Mouse (Mus musculus) T-helper 2 cell (primary cell): ENCODE data around the gene Fchsd2.
"Not testable (repeated sequence)": the region's sequence is repeated elsewhere in the genome, so short reads cannot be mapped to it uniquely, and the experiment has no call there.

Source experiments
- in situ Hi-C: fragments of 300-600 bp; cut with MboI, MseI; formaldehyde crosslinking; loops from one replicate; pipeline ENCODE4 v1.15.1; 2025; ENCODE audit warnings: high pct_unique_total_duplicates

The Fchsd2 gene

GRCm38 (mm10) chr7:101109856-101110350 is 17.2 kb downstream of the Fchsd2 start:
- in situ Hi-C loops = no loop called here

DNA sequence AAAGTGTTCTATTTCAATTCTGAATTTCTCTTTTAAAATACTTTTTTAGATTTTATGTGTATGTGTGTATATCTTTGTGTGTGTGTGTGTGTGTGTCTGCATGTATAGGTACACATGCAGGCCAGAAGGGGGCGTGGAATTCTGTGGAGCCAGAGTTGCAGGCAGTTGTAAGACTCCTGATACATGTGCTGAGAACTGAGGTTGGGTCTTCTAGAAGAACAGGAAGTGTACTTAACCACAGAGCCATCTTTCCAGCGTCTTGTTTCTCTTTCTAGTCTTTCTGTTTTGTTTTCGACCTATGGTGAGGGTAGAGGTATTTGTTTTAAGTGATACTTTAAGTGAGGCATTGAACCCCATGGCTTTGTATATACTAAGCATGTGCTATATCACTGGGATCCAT is 20.7 kb downstream of the Fchsd2 start:
- in situ Hi-C loops = no loop called here

DNA sequence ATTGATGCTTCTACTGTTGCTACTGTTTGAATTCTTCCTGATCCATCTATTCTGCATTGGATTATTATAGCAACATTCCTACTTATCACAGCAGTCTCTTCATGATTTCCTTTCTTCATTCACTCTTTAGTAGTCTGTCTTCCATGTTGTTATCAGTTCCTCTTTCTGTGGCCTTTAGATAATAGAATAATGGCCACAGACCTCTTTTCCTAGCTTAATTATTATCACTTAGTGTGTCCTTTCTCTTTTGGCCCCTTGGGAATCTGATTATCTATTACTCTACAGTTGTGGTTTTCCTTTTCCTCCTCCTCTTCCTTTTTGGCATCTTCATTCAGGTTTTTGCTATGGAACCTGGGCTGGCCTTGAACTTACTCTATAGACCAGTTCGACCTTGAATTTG is 21.7 kb downstream of the Fchsd2 start:
- in situ Hi-C loops = no loop called here

DNA sequence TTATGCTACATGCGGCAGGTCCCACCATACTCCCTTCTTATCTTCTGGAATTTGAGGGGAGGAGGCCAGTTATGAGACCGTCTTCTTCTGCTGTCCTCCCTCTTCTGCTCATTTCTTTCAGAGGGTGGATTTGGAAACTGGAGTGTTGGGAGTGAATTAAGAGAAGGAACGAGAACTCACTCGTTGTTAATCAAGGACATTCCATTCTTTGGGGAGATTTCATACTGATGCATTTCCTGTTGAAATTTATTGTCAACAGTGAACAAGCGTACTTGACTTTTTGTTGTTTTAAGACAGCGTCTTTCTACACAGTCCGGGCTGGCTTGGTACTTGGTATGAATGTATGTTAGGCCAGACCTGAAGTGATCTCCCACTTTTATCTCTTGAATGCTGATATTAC is 26.7 kb downstream of the Fchsd2 start:
- in situ Hi-C loops = no loop called here

DNA sequence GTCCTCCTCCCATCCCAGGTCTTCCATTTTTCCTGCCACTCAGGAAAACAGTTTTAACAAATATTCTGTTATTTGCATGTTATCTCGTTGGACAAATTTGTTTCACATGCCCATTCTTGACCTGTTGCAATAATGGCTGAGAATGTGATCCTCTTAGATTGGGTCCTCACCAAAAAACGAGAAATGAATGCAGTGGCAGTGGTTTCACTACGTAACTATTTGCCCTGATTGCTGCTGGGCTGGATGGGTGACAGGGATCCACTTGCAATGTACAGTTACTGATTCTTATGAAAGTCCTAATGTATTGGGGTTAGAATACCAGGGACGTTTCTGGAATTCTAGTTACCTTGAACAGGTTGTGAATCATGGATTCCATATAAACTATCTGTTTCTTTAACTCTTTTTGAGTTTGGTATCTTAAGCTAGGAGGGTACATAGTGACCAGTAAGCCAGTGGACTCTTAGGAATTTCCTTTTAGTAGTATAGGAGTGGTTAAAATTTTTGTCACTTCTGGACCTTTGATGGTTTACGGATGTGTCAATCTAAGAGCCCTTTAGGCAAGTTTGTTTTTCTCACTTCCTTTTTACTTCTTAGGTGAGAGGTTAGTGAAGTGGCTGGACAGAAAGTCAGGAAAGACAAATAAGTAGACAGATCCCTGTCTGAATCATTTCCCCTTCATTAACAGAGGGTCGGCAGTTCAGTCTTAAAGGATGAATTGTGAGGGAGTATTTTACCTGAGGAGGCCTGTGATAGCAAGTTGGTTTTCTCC is 31.1 kb downstream of the Fchsd2 start:
- in situ Hi-C loops = loop anchor here (10.0 kb wide), 1 partner anchor 1281 kb away; no protein-coding TSS in a partner anchor

- in situ Hi-C loops = loop anchor here (10.0 kb wide), 1 partner anchor 1277 kb away; no protein-coding TSS in a partner anchor
Observed at GRCm38 (mm10) chr7:101127737-101128136, 35.1 kb downstream of the Fchsd2 start.

- in situ Hi-C loops = loop anchor here (10.0 kb wide), 1 partner anchor 1276 kb away; no protein-coding TSS in a partner anchor
Observed at GRCm38 (mm10) chr7:101128536-101128935, 35.9 kb downstream of the Fchsd2 start.

GRCm38 (mm10) chr7:101130646-101131045 is 38.0 kb downstream of the Fchsd2 start:
- in situ Hi-C loops = no loop called here

DNA sequence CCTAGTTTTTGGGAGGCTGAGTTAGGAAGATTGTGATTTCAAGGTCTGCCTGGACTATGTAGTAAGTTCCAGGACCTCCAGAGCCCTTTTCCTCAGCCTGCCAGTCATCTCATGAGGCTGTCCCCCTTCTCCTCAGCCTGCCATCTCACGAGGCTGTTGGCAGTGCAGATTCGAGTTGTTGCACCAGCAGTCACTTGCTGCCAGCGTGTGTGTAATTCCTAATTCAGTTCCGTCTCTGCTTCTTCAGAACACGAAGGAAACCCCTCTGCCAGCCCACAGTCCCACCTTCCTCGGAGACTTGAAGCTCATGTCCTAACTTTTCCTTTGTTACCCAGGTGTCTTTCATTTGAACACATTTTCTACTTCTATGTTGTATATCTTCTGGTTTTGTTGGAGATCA is 38.6 kb downstream of the Fchsd2 start:
- in situ Hi-C loops = no loop called here

DNA sequence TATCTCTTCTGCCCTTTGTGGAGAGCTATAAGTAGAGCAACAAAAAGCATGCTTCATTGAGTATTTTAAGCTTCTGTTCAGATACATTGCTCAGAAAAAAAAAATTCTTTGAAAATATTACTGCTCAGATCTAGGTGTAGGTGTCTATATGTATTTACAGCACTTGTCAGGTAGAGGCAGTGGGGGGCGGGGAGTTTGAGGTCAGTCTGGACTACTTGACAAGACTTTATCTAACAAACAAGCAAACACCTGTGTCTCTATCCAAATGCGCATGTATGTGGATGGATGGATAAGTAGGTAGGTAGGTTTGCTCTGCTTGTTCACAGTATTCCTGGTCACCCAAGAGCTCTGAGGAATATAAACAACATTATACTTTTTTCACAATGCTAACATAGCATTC is 40.9 kb downstream of the Fchsd2 start:
- in situ Hi-C loops = no loop called here

DNA sequence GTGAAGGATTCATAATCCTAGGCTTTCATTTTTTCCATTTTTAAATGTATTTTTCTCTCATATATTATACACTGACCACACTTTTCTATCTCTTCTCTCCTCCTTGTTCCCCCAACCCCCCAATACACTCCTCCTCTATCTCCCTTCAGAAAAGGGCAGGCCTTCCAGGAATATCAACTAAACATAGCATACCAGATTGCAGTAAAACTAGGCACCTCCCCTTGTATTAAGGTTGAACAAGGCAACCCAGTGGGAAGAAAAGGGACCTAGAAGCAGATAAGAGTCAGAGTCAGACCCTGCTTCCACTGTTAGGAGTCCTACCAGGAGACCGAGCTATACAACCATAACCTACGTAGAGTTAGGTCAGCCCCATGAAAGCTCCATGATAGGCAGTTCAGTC is 41.5 kb downstream of the Fchsd2 start:
- in situ Hi-C loops = no loop called here

- in situ Hi-C loops = no loop called here
Observed at GRCm38 (mm10) chr7:101138819-101139218, 46.2 kb downstream of the Fchsd2 start.

DNA sequence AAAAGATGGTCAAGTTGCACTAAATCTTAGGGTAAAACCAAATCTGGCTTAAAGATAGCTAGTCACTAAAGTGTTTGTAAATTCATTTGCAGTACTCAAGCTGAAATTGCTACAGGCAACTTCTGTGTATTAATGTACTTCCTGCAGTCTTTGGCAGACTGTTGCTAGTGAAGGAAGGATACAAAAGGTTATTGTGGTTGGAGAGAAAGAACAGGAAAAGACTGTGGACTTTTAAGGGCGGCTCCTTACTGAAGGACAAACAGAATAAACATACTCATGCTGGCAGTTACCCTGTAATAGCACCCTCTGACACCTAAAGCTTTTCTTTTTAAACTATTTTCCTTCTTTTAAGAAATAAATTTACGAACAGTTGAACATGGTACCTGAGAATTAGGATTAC is 50.2 kb downstream of the Fchsd2 start:
- in situ Hi-C loops = no loop called here

- in situ Hi-C loops = no loop called here
Observed at GRCm38 (mm10) chr7:101144222-101144621, 51.6 kb downstream of the Fchsd2 start.

DNA sequence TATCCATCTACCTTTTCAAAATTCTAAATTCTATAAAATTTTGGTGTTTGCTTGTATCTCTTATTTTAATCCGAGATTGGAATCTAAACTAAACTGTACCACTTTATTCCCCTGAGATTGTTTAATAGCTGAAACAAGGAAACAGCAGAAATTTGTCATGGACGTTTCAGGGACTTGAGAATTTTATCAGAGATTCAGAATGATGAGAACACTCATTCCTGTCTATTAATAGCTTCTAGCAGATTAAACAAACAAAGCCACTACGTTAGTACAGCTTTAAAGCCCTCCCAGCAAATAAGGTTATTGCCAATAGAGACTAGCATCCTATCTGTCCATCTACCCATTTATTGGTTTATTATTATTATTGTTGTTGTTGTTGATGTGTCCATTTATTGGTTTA is 56.4 kb downstream of the Fchsd2 start:
- in situ Hi-C loops = no loop called here

DNA sequence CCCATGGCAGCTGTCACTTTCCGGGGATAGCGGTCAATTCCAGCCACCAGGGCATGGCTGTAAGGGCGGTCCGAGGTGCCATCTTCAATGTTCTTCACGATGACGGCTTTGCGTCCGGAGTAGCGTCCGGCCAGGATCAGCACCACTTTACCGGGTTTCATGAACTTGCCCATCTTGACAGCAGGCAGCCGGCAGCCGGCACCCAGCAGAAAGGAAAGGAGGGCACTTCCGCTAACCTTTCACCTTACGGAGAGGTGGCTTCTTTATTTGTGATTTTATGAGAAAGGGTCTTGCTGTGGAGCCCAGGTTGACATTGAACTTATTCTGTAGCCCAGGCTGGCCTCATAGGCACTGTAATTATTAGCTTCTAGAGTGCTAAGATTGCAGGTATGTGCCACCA is 62.2 kb downstream of the Fchsd2 start:
- in situ Hi-C loops = not testable (repeated sequence)

GRCm38 (mm10) chr7:101155284-101155683 is 62.6 kb downstream of the Fchsd2 start:
- in situ Hi-C loops = no loop called here

DNA sequence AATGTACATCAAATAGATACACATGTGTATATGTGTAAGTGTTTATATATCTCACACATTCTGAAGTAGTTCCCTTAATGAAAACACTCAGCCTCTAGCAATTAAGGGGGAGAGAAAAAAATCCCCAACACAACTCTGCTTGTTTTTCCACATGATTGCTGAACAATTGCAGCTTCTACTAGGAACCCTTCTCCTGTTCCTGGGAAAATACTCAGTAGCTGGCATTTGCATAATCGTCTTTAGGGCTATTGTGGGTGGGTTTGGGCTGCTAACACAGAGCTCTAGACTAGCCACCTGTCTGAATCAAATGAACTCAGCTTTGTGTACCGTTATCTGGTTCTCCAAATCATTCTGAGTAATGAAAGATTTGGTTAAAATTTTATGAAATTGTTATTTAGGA is 67.6 kb downstream of the Fchsd2 start:
- in situ Hi-C loops = no loop called here

DNA sequence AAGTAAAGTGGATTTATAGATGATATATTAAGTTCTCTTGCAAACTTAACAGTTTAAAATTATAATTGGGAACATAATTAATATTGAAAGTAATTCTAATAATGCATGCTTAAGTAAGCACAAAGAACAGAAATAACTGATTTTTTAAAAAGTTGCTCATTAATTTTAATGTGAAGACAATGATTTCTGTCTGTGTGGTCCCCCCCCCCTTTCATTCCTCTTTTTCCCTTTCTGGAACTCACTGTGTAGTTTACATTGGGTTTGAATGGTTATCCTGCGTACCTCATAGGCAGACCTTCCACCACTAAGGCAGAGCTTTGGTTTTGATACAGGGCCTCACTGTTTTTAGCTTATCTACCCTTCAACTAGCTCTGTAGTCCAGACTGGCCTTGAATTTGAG is 70.1 kb downstream of the Fchsd2 start:
- in situ Hi-C loops = no loop called here

GRCm38 (mm10) chr7:101163878-101164277 is 71.2 kb downstream of the Fchsd2 start:
- in situ Hi-C loops = no loop called here

DNA sequence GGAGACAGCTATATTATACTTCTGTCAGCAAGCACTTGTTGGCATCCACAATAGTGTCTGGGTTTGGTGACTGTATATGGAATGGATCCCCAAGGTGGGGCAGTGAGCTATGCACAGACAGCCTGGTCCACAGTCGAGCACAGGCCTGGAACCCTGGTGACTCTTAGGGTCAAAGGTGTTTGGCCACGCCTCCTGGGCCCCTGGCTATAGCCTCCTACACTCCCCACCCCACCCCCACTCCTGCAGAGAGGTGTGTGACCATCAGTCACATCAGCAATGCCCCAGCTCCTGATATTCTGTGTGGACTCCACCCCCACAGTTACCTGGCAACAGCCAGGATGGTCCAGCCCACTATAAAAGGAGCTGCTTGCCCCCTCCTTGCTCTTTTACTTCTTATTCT is 73.9 kb downstream of the Fchsd2 start:
- in situ Hi-C loops = no loop called here

DNA sequence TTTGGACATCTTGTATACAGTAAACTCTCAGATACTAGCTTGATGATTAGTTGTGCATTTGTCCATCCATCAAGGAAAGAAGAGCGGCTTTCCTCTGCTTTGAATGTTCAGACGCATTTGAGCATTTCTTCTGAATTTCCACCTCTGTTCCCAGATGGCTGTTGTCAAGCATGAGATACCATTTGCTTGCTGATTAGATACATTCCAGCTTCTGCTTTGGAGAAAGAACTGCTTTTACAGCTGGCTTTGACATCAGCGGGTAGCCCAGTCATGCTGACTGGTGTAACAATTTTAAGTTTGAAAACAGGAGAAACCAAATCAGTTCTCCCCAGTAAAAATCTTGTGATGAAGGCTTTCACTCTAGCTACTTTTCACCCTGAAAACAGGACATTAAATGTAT is 77.8 kb downstream of the Fchsd2 start:
- in situ Hi-C loops = no loop called here

- in situ Hi-C loops = no loop called here
Observed at GRCm38 (mm10) chr7:101171002-101171401, 78.3 kb downstream of the Fchsd2 start.

DNA sequence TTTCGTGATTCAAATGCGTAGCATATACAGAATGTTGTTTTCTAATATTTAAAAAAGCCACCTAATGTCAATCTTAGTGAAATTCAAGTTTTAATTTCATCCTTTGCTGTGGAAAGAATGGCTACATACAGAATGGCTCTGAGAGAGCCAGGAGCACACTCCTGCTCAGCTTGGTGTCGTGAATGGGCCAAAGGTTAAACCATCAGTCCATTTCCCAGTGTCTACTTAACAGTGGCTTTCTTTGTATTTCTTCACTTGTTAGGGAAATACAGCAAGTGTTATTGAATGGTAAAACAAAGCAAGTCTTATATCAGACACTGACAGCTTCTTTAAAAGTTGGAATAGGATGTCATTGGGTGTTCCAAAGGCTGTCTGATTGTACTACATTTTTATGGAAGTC is 80.7 kb downstream of the Fchsd2 start:
- in situ Hi-C loops = no loop called here
